Mouse (Mus musculus): ENCODE measurements at regions not wholly inside any gene's neighbourhood (a gene's known extent, or its start where the extent isn't known, plus 50 kb on each side); places are given as distances from the start of the nearest gene placed in this dataset.

GRCm38 (mm10) chr16:54279275-54279674 lies 1018.5 kb downstream of the Zpld1 start:
- in situ Hi-C loops (cut with MboI, MseI) = no loop called here

GRCm38 (mm10) chr16:54263853-54264252 lies 1033.9 kb downstream of the Zpld1 start:
- in situ Hi-C loops (cut with MboI, MseI) = no loop called here

- in situ Hi-C loops (cut with MboI, MseI) = loop anchor here in 1 of 2 experiments (10.0 kb wide), 1 partner anchor 276 kb away; no protein-coding TSS in a partner anchor
These were observed 1038.5 kb downstream of the Zpld1 start for GRCm38 (mm10) chr16:54259260-54259659.

- in situ Hi-C loops (cut with MboI, MseI) = no loop called here
These were observed 1050.9 kb downstream of the Zpld1 start for GRCm38 (mm10) chr16:54246883-54247282.

- in situ Hi-C loops (cut with MboI, MseI) = no loop called here
These were observed 1051.4 kb downstream of the Zpld1 start for GRCm38 (mm10) chr16:54246386-54246785.

- in situ Hi-C loops (cut with MboI, MseI) = no loop called here
These were observed 1058.3 kb downstream of the Zpld1 start for GRCm38 (mm10) chr16:54239488-54239887.

GRCm38 (mm10) chr16:54229445-54230208 lies 1068.2 kb downstream of the Zpld1 start:
- in situ Hi-C loops (cut with MboI, MseI) = no loop called here

GRCm38 (mm10) chr16:54226149-54226548 lies 1071.6 kb downstream of the Zpld1 start:
- in situ Hi-C loops (cut with MboI, MseI) = no loop called here

- in situ Hi-C loops (cut with MboI, MseI) = no loop called here
These were observed 1102.6 kb downstream of the Zpld1 start for GRCm38 (mm10) chr16:54195205-54195604.

GRCm38 (mm10) chr16:54194680-54195079 lies 1103.1 kb downstream of the Zpld1 start:
- in situ Hi-C loops (cut with MboI, MseI) = no loop called here
